11 mouse cellular contexts compared by ENCODE assay signal in the genomic region with DNA sequence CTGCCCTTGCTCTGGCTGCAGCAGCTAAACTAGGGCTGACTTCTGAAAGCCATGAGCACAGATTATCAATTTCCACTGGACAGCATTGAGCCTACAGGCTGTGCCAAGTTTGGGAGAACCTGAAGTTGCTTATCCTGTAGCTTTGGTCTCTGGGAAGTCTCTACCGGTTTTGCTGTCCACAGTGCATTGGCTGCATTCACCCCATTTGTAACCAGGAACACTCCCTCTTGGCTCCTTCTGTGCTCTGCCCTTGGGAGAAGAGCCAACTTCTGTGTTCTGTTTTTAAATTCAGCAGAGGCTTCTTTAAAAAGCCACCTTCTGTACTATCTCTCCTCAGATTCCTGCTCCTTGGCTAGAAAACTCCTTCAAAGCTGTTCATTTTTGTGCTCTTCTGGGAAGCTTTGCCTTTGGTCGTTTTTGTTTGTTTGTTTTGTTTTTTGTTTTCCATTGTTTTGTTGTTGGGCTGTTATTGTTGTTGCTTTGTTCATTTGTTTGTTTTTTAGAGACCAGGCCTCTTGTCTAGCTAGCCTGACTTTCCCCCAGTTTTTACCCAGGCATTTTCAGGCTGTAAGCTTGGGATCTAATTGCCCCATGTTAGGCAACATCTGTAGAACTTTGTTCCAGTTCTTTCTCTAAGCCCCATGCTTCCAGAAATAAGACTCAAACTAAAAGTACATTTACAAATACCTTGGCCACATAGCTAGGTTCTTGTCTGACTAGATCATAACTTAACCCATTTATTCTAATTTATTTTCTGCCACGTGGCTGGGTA.
DNase-seq lines count a peak whose midpoint lies in the region; ATAC-seq and TF ChIP-seq lines count a peak whose summit lies in the region.
"Had no signal": no experiment of that assay in that cellular context is flagged by ENCODE, and none has a peak within 500 bp of the region (broad histone marks: within the 10 kb centered on the region; RNA-seq: fewer than 3 reads in every experiment).

No protein-coding gene starts in this region.

- no peaks in the 10 kb centered on the region for H3K4me1 ChIP-seq in kidney, adult 2 months (ENCODE audit: control insufficient read depth, insufficient read depth, low read length)
- no peaks in the 10 kb centered on the region for H3K4me1 ChIP-seq in kidney, embryonic 15.5 days
- H3K4me1 ChIP-seq: intestine, embryonic 15.5 days had no signal

- DNase-seq in adrenal gland, adult (ENCODE audit: inconsistent age in 2 of 2, low spot score in 1 of 2), result peak; percentile 45 to 78
- DNase-seq in adrenal gland, postnatal 4 days (ENCODE audit: low spot score in 2 of 2), result no peak
- peak; percentile 35 for DNase-seq in kidney, adult 2 months
- DNase-seq in adipocyte (ENCODE audit: low spot score), result peak; percentile 88
- DNase-seq in heart, postnatal 4 days, result peak; percentile 7
- DNase-seq in left cerebral cortex, adult 2 months (ENCODE audit: extremely low spot score in 1 of 2, low spot score in 2 of 2), result no peak

- 56% methylated on average over 3 of the region's 3 CpGs for WGBS in kidney, adult 2 months
- 61% methylated on average over 3 of the region's 3 CpGs for WGBS in kidney, embryonic 15.5 days

- ATAC-seq in kidney, embryonic 15.5 days (replicated peaks; ENCODE audit: low FRiP score), result no peak
- no peak for ATAC-seq in CD4-positive, CD25-positive, alpha-beta regulatory T cell, adult 4 months
- ATAC-seq: intestine, embryonic 15.5 days had no signal

- H3K36me3 ChIP-seq in kidney, adult 2 months (ENCODE audit: control insufficient read depth, insufficient read depth, low read length), result no peaks in the 10 kb centered on the region
- no peaks in the 10 kb centered on the region for H3K36me3 ChIP-seq in kidney, embryonic 15.5 days
- H3K36me3 ChIP-seq: G1E; intestine, embryonic 15.5 days had no signal

- H3K27me3 ChIP-seq in kidney, adult 2 months (replicated peaks; ENCODE audit: control insufficient read depth, insufficient read depth, low read length), result no peaks in the 10 kb centered on the region
- H3K27me3 ChIP-seq in kidney, embryonic 15.5 days, result no peaks in the 10 kb centered on the region
- H3K27me3 ChIP-seq: intestine, embryonic 15.5 days had no signal

- no peak for TF ChIP-seq POLR2A in kidney, adult 2 months (IDR thresholded peaks at IDR 0.05; ENCODE audit: low read depth, low read length)

- no peak overlapping the region for H3K9ac ChIP-seq in kidney, embryonic 15.5 days
- H3K9ac ChIP-seq: intestine, embryonic 15.5 days had no signal

- no peak for TF ChIP-seq CTCF in kidney, adult 2 months (conservative IDR thresholded peaks at IDR 0.05; ENCODE audit: insufficient read depth, insufficient read length, low read depth, low read length)
- no peak for TF ChIP-seq CTCF in left cerebral cortex, adult 2 months (IDR thresholded peaks at IDR 0.05)

- H3K9me3 ChIP-seq in kidney, embryonic 15.5 days (replicated peaks), result no peaks in the 10 kb centered on the region
- H3K9me3 ChIP-seq: G1E; intestine, embryonic 15.5 days had no signal

- no peak overlapping the region for H3K27ac ChIP-seq in kidney, adult 2 months (ENCODE audit: insufficient read depth, low read depth, low read length)
- no peak overlapping the region for H3K27ac ChIP-seq in kidney, embryonic 15.5 days
- no peak overlapping the region for H3K27ac ChIP-seq in left cerebral cortex, adult 2 months
- H3K27ac ChIP-seq: heart, adult 2 months; intestine, embryonic 15.5 days had no signal

- H3K4me3 ChIP-seq in kidney, adult 2 months (ENCODE audit: insufficient read depth, low read depth, low read length), result no peak overlapping the region
- H3K4me3 ChIP-seq in kidney, embryonic 15.5 days (replicated peaks), result no peak overlapping the region
- H3K4me3 ChIP-seq in left cerebral cortex, adult 2 months, result no peak overlapping the region
- H3K4me3 ChIP-seq: heart, adult 2 months; intestine, embryonic 15.5 days had no signal

- H3K4me2 ChIP-seq in kidney, embryonic 15.5 days, result no peak overlapping the region
- H3K4me2 ChIP-seq: intestine, embryonic 15.5 days had no signal

- intact Hi-C loops in left cerebral cortex, adult 2 months (cut with DNase I), result no loop called here

Comparison
In these comparisons a context has a peak if more than half of its experiments do, and no peak if none do; other contexts are left out.
1. DNase-seq: peak in adrenal gland, adult (2 of 2), kidney, adult 2 months (single experiment), adipocyte (single experiment) and heart, postnatal 4 days (single experiment); none in adrenal gland, postnatal 4 days (0 of 2) and left cerebral cortex, adult 2 months (0 of 2).